Mouse (Mus musculus) myocyte (in vitro differentiated cells): ENCODE measurements at regions not wholly inside any gene's neighbourhood (a gene's known extent, or its start where the extent isn't known, plus 50 kb on each side); places are given as distances from the start of the nearest gene placed in this dataset.

ENCODE experiments used
- H3K27me3 ChIP-seq: one replicate; pipeline ENCODE4 v1.6.1; 2011; ENCODE audit not compliant: control insufficient read depth, insufficient read depth, insufficient read length
- H3K36me3 ChIP-seq: one replicate; pipeline ENCODE4 v1.6.1; 2011; ENCODE audit not compliant: control insufficient read depth, insufficient read depth
- H3K4me2 ChIP-seq: one replicate; pipeline ENCODE4 v1.6.1; 2011; ENCODE audit warnings: low read depth, control low read depth
- H3K4me3 ChIP-seq: one replicate; pipeline ENCODE4 v1.5.1; 2011; ENCODE audit warnings: mild to moderate bottlenecking, control low read depth, moderate library complexity
- H3K79me2 ChIP-seq: one replicate; pipeline ENCODE4 v1.6.1; 2011; ENCODE audit not compliant: control insufficient read depth, insufficient read depth
- H3ac ChIP-seq: one replicate; pipeline ENCODE4 v1.6.1; 2011; ENCODE audit not compliant: control insufficient read depth, insufficient read length
- CEBPB ChIP-seq: IDR thresholded peaks from 2 replicates; pipeline ENCODE4 v1.6.1; 2011; ENCODE audit warnings: mild to moderate bottlenecking, moderate library complexity; ENCODE audit not compliant: poor library complexity, insufficient read depth, severe bottlenecking
- E2F4 ChIP-seq: IDR thresholded peaks from one replicate; pipeline ENCODE4 v1.6.1; 2011; ENCODE audit warnings: mild to moderate bottlenecking, control low read depth, moderate library complexity; ENCODE audit not compliant: insufficient read depth
- MAX ChIP-seq: IDR thresholded peaks from one replicate; pipeline ENCODE4 v1.6.1; 2011; ENCODE audit warnings: low read depth, mild to moderate bottlenecking, control low read depth
- MYOD1 ChIP-seq, 3 experiments: IDR thresholded peaks; one replicate each; pipeline ENCODE4 v1.6.1; 2011; ENCODE audit warnings: control low read depth in 2 of 3, low read depth in 2 of 3, mild to moderate bottlenecking in 2 of 3, moderate library complexity in 1 of 3; ENCODE audit not compliant: insufficient read length in 2 of 3, control insufficient read depth in 1 of 3
- MYOG ChIP-seq, 3 experiments: IDR thresholded peaks; one replicate each; pipeline ENCODE4 v1.6.1; 2011; ENCODE audit warnings: control low read depth in 2 of 3, low read depth in 2 of 3, mild to moderate bottlenecking in 2 of 3; ENCODE audit not compliant: insufficient read length in 2 of 3, control insufficient read depth in 1 of 3, insufficient read depth in 1 of 3
- POLR2A ChIP-seq: IDR thresholded peaks from one replicate; pipeline ENCODE4 v1.6.1; 2011; ENCODE audit warnings: low read depth, mild to moderate bottlenecking, control low read depth, moderate library complexity; ENCODE audit not compliant: insufficient read length
- POLR2AphosphoS2 ChIP-seq: IDR thresholded peaks from one replicate; pipeline ENCODE4 v1.6.1; 2011; ENCODE audit warnings: low read depth, control low read depth; ENCODE audit not compliant: insufficient read length
- REST ChIP-seq: IDR thresholded peaks from one replicate; pipeline ENCODE4 v1.6.1; 2011; ENCODE audit warnings: mild to moderate bottlenecking, control low read depth, moderate library complexity; ENCODE audit not compliant: insufficient read depth, insufficient read length
- SRF ChIP-seq: IDR thresholded peaks from one replicate; pipeline ENCODE4 v1.6.1; 2011; ENCODE audit warnings: low read depth; ENCODE audit not compliant: control insufficient read depth, insufficient read length
- TCF12 ChIP-seq: IDR thresholded peaks from one replicate; pipeline ENCODE4 v1.6.1; 2011; ENCODE audit warnings: mild to moderate bottlenecking, control low read depth; ENCODE audit not compliant: poor library complexity, insufficient read depth, severe bottlenecking
- TCF3 ChIP-seq: IDR thresholded peaks from one replicate; pipeline ENCODE4 v1.6.1; 2011; ENCODE audit warnings: low read depth, control low read depth; ENCODE audit not compliant: insufficient read length
- USF1 ChIP-seq: IDR thresholded peaks from one replicate; pipeline ENCODE4 v1.6.1; 2011; ENCODE audit warnings: low read depth, mild to moderate bottlenecking, control low read depth, moderate library complexity

DNA sequence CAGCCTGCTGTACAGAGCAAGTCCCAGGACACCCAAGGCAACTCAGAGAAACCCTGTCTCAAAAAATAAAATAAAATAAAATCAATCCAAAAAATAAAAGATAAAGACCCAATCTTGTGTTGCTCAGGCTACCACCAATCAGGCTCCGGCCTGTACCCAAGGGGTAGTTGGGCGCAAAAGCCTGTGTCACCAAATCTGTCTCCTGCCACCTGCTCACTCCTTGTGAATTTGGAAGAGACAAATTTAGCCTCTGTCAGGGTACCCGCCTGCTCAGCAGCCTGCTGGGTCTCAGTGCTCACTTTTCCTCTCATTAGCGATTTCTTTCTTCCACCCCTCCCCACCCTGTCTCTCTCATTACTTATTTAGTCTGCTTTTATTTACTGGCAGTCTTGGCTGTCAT lies 54.6 kb downstream of the Sox4 start:
- Histone ChIP-seq H3K36me3 (no peaks in the 10 kb centered on the region), H3ac (no peak overlapping the region), H3K4me3 (no peak overlapping the region), H3K79me2 (no peaks in the 10 kb centered on the region), H3K4me2 (no peak overlapping the region), H3K27me3 (no peaks in the 10 kb centered on the region)
- TF ChIP-seq POLR2A: no peak
- no peak for TF ChIP-seq SRF
- no peak for TF ChIP-seq TCF12
- no peak for TF ChIP-seq REST

DNA sequence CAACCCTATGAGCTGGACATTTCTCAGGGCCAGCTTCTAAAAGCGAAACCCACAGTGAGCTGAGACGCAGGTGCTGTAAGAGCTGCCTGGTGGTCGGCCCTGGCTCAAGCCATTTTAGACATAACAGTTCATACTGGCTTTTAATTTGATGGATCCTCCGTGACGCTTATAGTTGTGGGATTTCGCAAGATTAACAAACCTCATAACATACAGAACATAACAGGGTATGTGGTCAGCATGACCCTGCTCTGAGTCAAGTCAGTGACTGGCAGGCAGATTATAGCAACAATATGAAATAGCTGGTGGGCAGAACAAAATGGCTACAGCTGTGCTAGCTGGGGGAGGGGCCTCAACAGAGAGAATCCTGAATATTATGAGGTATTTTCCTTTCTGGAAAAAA lies 60.6 kb downstream of the Sox4 start:
- Histone ChIP-seq H3K4me2 (no peak overlapping the region), H3K27me3 (no peaks in the 10 kb centered on the region), H3K4me3 (no peak overlapping the region), H3ac (no peak overlapping the region), H3K79me2 (no peaks in the 10 kb centered on the region), H3K36me3 (no peaks in the 10 kb centered on the region)
- TF ChIP-seq MYOD1 (IDR thresholded peaks at IDR 0.05; ENCODE audit: control insufficient read depth in 1 of 3, insufficient read length in 2 of 3, low read depth in 2 of 3) (no peak), TCF3 (no peak), CEBPB (peak; percentile 89)

DNA sequence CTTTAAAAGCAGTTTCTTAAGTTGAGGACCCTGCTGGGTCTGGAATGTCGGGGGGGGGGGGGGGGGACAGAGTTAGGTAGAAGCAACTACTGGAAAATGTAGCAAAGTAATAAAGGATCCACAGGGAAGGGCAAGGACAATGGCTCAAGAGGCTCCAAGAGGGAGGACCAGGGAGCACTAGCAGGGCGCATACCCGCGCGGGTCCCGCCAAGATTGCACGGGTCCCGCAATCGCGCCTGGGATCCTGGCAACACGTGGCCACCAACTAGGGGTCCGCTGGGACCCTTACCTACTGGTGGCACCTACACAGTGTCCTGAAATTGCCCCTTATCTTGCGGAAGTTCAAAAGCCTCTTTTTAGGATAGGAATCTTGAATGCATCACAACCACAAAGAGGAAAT lies 66.4 kb downstream of the Sox4 start:
- Histone ChIP-seq H3K36me3 (no peaks in the 10 kb centered on the region), H3K4me3 (no peak overlapping the region), H3K79me2 (peaks cover 29% of the 10 kb centered on the region), H3ac (no peak overlapping the region), H3K4me2 (no peak overlapping the region), H3K27me3 (no peaks in the 10 kb centered on the region)
- TF ChIP-seq MYOD1 (IDR thresholded peaks at IDR 0.05; ENCODE audit: control insufficient read depth in 1 of 3, insufficient read length in 2 of 3, low read depth in 2 of 3): no peak
- TF ChIP-seq MYOG (IDR thresholded peaks at IDR 0.05; ENCODE audit: control insufficient read depth in 1 of 3, insufficient read depth in 1 of 3, insufficient read length in 2 of 3, low read depth in 2 of 3): no peak
- no peak for TF ChIP-seq CEBPB
- no peak for TF ChIP-seq POLR2AphosphoS2
- no peak for TF ChIP-seq E2F4
- TF ChIP-seq REST: no peak
- TF ChIP-seq USF1: no peak
- no peak for TF ChIP-seq TCF3
- no peak for TF ChIP-seq MAX
- TF ChIP-seq TCF12: no peak
- TF ChIP-seq POLR2A: no peak
- no peak for TF ChIP-seq SRF

DNA sequence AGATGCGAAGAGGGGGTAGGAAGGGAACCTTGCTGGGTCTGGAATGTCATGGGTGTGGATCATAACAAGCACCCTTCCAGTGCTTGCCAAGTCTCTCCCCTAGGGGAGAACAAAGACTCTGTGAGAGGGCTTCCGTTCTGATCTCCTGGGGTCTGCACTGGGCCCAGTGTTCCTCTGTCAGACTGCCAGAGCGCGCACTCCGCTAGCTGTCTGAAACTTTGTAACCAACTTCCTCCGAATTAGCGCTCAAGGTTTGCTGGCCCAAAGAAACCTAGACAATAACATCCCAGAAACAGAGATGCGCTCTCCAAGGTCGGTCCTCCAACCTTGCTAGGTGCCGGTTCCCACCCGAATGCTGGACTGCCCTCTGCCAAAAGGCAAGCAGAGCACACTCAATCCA lies 66.8 kb downstream of the Sox4 start:
- H3K27me3 ChIP-seq: no peaks in the 10 kb centered on the region
- H3K4me2 ChIP-seq: no peak overlapping the region
- H3ac ChIP-seq: no peak overlapping the region
- peaks cover 33% of the 10 kb centered on the region for H3K79me2 ChIP-seq
- no peak overlapping the region for H3K4me3 ChIP-seq
- no peaks in the 10 kb centered on the region for H3K36me3 ChIP-seq
- TF ChIP-seq CEBPB (no peak), MYOD1 (IDR thresholded peaks at IDR 0.05; ENCODE audit: control insufficient read depth in 1 of 3, insufficient read length in 2 of 3, low read depth in 2 of 3) (no peak), REST (no peak), E2F4 (no peak), POLR2A (no peak), POLR2AphosphoS2 (no peak), USF1 (no peak), SRF (no peak), MYOG (IDR thresholded peaks at IDR 0.05; ENCODE audit: control insufficient read depth in 1 of 3, insufficient read depth in 1 of 3, insufficient read length in 2 of 3, low read depth in 2 of 3) (no peak), MAX (no peak), TCF12 (no peak), TCF3 (no peak)

DNA sequence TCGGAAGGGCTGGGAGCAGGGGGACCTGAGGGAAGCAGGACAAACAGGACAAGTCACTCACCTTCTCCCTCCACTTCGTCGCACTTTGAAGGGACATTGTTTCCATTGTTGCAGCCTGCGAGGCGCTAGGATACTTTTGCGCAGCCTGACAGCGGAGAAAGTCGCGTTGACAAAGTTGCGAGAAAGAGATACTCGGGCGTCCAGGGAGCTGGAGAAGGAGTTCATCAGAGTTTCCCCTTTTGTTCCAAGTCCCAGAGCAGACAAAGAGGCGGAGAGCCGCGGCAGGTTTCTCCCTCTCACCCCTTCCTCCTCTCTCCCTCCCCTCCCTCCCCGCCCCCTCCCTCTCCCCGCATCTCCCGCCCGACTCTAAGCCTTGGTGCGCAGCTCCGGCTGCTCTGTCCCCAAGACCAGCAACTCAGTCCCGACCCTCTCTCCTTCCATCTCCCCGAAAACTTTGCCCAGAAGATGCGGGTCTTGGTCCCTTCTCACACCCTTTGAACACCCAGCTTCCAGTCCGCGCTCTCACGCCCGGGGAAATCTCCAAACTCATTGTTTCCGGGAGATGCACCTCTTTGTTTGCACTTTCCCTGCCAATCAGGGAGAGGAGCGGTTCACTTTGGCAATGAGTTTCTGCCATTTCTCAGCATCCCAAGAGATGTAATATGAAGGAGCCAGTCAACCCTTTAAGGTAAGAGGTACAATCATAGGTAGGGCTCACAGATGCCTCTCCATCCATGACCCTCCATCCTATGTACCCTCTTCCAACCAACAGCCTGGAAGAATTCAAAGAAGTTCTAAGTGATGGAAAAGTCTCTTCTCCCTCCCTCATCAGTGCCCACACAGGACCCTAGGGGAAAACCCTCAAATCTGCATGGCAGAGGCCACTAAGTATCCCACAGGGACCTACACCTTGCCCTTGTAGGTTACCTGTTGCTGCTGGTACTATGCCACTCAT lies 68.2 kb downstream of the Sox4 start:
- TF ChIP-seq CEBPB (no peak), REST (no peak), SRF (no peak), TCF12 (no peak), MYOD1 (IDR thresholded peaks at IDR 0.05; ENCODE audit: control insufficient read depth in 1 of 3, insufficient read length in 2 of 3, low read depth in 2 of 3) (no peak), E2F4 (no peak), USF1 (no peak), TCF3 (no peak), MAX (no peak), MYOG (IDR thresholded peaks at IDR 0.05; ENCODE audit: control insufficient read depth in 1 of 3, insufficient read depth in 1 of 3, insufficient read length in 2 of 3, low read depth in 2 of 3) (no peak)
- peak overlapping the region; percentile 83 for H3K4me2 ChIP-seq
- H3K79me2 ChIP-seq: peaks cover 46% of the 10 kb centered on the region
- H3K36me3 ChIP-seq: no peaks in the 10 kb centered on the region
- peak overlapping the region; percentile 31 for H3ac ChIP-seq
- no peaks in the 10 kb centered on the region for H3K27me3 ChIP-seq
- H3K4me3 ChIP-seq: peak overlapping the region; percentile 89
